Mouse (Mus musculus): ENCODE data around the gene Fam213a. TPM values are rescaled to one million over a fixed set of nuclear protein-coding genes. Genes with fewer than 3 reads are reported as not detected.
"Not testable (repeated sequence)": the region's sequence is repeated elsewhere in the genome, so short reads cannot be mapped to it uniquely, and the experiment has no call there.

The Fam213a gene
- polyA plus RNA-seq (2014; fragmentation: Nextera tagmentation; extraction: Ambion mirVana): 33.2 and 48.9 TPM in 2 replicates

DNA sequence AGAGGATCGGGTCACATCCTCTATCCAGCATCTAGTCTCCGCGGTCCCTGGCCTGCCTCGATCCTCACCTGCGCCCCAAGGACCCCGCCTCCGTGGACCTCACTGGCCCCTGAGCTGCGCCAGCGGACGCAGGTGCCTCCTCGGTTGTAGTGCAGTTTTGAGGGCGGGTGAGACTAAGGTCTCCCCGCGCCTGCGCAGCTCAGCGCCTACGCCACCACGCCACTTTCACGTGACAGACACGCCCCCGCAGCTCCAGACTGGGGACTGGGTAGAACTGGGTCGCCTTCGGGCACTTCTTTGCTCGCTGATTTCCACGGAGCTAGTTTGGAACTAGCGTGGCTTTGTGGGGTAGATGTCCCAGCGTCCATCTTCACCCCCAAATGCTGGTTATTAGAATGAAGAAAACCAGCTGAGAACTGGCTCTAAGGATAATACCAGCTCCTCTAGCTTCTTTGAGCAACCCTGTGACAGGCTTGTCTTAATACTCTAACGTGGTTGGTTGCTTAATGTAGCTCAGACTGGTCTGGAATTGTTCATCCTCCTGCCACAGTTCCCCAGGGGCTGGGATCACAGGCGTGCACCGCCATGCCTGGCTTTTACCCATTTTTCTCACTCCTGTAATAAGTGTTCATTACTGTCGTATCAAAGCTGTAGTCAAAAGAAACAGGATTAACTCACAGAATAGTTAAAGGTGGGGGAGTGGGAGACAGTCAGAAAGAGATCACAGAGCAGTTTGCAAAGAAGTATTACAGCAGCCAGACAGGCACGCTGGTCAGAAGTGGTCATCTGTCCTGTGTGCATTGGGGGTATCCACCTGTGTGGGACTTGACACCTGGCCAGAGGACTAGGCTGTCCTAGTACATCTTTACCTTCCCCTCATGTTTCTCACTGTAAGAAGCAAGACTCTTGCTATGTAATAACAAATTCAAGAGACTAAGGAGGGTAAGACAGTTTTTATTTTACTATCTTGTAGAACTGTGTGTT lies at the start of gene Fam213a:
Fam213a (minus strand) TSS at position 159 of the 984 bp plus-strand sequence.
- Histone ChIP-seq H3K4me1 (ENCODE audit: control insufficient read depth, insufficient read depth, low read length) (peaks cover 3% of the 10 kb centered on the region; the same call in 1 of the 2 replicates), H3K9me3 (replicated peaks; ENCODE audit: control insufficient read depth, low read length) (no peaks in the 10 kb centered on the region), H3K9ac (ENCODE audit: low read length) (peak within 1 kb of the TSS; percentile 83), H3K4me2 (ENCODE audit: low read length) (peak within 1 kb of the TSS; percentile 88), H3K36me3 (ENCODE audit: control insufficient read depth, insufficient read depth, low read length) (no peaks in the 10 kb centered on the region), H3K4me3 (ENCODE audit: low read depth, low read length) (peak within 1 kb of the TSS; percentile 59), H3K27ac (ENCODE audit: low read depth, low read length) (peak within 1 kb of the TSS; percentile 49), H3K27me3 (replicated peaks; ENCODE audit: control insufficient read depth, insufficient read depth, low read length) (no peaks in the 10 kb centered on the region)
- peak; percentile 99 for ATAC-seq
- WGBS: under 1% methylated on average over 32 of the region's 32 CpGs
- DNase-seq (ENCODE audit: low spot score): peak; percentile 95

DNA sequence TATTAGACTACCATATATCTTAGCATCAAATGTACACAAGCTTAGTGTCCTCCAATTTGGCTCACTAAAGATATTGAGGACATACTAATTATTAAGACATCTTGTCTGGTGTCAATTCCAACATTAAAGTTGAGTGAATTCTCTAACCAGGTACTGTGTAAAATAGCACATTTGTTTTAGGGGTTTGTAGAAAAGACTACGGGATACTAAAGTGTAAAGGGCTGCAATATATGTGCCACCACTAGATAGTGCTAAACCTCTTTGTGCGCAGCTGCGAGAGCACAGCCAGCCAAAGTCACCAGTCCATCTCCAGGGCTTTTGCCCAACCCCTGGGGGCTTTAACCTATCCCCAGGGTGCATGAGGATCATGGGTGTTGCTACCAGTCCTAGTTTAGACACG lies 39.6 kb upstream of the Fam213a start:
- DNase-seq (ENCODE audit: low spot score); H3K27ac ChIP-seq (ENCODE audit: low read depth, low read length); H3K9me3 ChIP-seq (replicated peaks; ENCODE audit: control insufficient read depth, low read length); H3K4me1 ChIP-seq (ENCODE audit: control insufficient read depth, insufficient read depth, low read length); H3K9ac ChIP-seq (ENCODE audit: low read length); H3K36me3 ChIP-seq (ENCODE audit: control insufficient read depth, insufficient read depth, low read length); H3K27me3 ChIP-seq (replicated peaks; ENCODE audit: control insufficient read depth, insufficient read depth, low read length); ATAC-seq; H3K4me3 ChIP-seq (ENCODE audit: low read depth, low read length); H3K4me2 ChIP-seq (ENCODE audit: low read length): not testable (repeated sequence)
- WGBS: 84% methylated on average over 3 of the region's 4 CpGs

- Histone ChIP-seq H3K9ac (ENCODE audit: low read length) (no peak overlapping the region), H3K27ac (ENCODE audit: low read depth, low read length) (no peak overlapping the region), H3K4me3 (ENCODE audit: low read depth, low read length) (no peak overlapping the region), H3K9me3 (replicated peaks; ENCODE audit: control insufficient read depth, low read length) (no peaks in the 10 kb centered on the region; the same call in 1 of the 2 replicates), H3K36me3 (ENCODE audit: control insufficient read depth, insufficient read depth, low read length) (no peaks in the 10 kb centered on the region), H3K27me3 (replicated peaks; ENCODE audit: control insufficient read depth, insufficient read depth, low read length) (no peaks in the 10 kb centered on the region), H3K4me2 (ENCODE audit: low read length) (no peak overlapping the region), H3K4me1 (ENCODE audit: control insufficient read depth, insufficient read depth, low read length) (no peaks in the 10 kb centered on the region)
- DNase-seq (ENCODE audit: low spot score) (no peak), ATAC-seq (no peak)
- WGBS: 80% methylated on average over 5 of the region's 5 CpGs
Measured at GRCm38 (mm10) chr14:41052481-41052880, 38.9 kb upstream of the Fam213a start.

GRCm38 (mm10) chr14:41050471-41050870 lies 36.9 kb upstream of the Fam213a start:
- H3K27me3 ChIP-seq (replicated peaks; ENCODE audit: control insufficient read depth, insufficient read depth, low read length): no peaks in the 10 kb centered on the region
- 82% methylated on average over 6 of the region's 6 CpGs for WGBS
- no peak for ATAC-seq
- H3K27ac ChIP-seq (ENCODE audit: low read depth, low read length): no peak overlapping the region
- H3K4me1 ChIP-seq (ENCODE audit: control insufficient read depth, insufficient read depth, low read length): no peaks in the 10 kb centered on the region
- no peak for DNase-seq (ENCODE audit: low spot score)
- H3K9me3 ChIP-seq (replicated peaks; ENCODE audit: control insufficient read depth, low read length): no peaks in the 10 kb centered on the region; the same call in 1 of the 2 replicates
- no peaks in the 10 kb centered on the region for H3K36me3 ChIP-seq (ENCODE audit: control insufficient read depth, insufficient read depth, low read length)
- no peak overlapping the region for H3K9ac ChIP-seq (ENCODE audit: low read length)
- no peak overlapping the region for H3K4me2 ChIP-seq (ENCODE audit: low read length)
- no peak overlapping the region for H3K4me3 ChIP-seq (ENCODE audit: low read depth, low read length)

- no peaks in the 10 kb centered on the region for H3K27me3 ChIP-seq (replicated peaks; ENCODE audit: control insufficient read depth, insufficient read depth, low read length)
- DNase-seq (ENCODE audit: low spot score) (no peak), ATAC-seq (no peak)
- H3K36me3 ChIP-seq (ENCODE audit: control insufficient read depth, insufficient read depth, low read length): no peaks in the 10 kb centered on the region
- H3K9ac ChIP-seq (ENCODE audit: low read length): no peak overlapping the region
- 79% methylated on average over 2 of the region's 2 CpGs for WGBS
- no peaks in the 10 kb centered on the region; the same call in 1 of the 2 replicates for H3K9me3 ChIP-seq (replicated peaks; ENCODE audit: control insufficient read depth, low read length)
- H3K4me2 ChIP-seq (ENCODE audit: low read length): no peak overlapping the region
- H3K27ac ChIP-seq (ENCODE audit: low read depth, low read length): no peak overlapping the region
- no peak overlapping the region for H3K4me3 ChIP-seq (ENCODE audit: low read depth, low read length)
- H3K4me1 ChIP-seq (ENCODE audit: control insufficient read depth, insufficient read depth, low read length): no peaks in the 10 kb centered on the region
Measured at GRCm38 (mm10) chr14:41047402-41047801, 33.8 kb upstream of the Fam213a start.

GRCm38 (mm10) chr14:41035146-41035798 lies 21.7 kb upstream of the Fam213a start:
- DNase-seq (ENCODE audit: low spot score) (peak; percentile 69), ATAC-seq (peak; percentile 69)
- no peak overlapping the region for H3K27ac ChIP-seq (ENCODE audit: low read depth, low read length)
- H3K27me3 ChIP-seq (replicated peaks; ENCODE audit: control insufficient read depth, insufficient read depth, low read length): no peaks in the 10 kb centered on the region
- H3K4me2 ChIP-seq (ENCODE audit: low read length): no peak overlapping the region
- no peak overlapping the region for H3K9ac ChIP-seq (ENCODE audit: low read length)
- H3K9me3 ChIP-seq (replicated peaks; ENCODE audit: control insufficient read depth, low read length): no peaks in the 10 kb centered on the region
- no peak overlapping the region for H3K4me3 ChIP-seq (ENCODE audit: low read depth, low read length)
- WGBS: 36% methylated on average over 6 of the region's 6 CpGs
- H3K4me1 ChIP-seq (ENCODE audit: control insufficient read depth, insufficient read depth, low read length): no peaks in the 10 kb centered on the region
- no peaks in the 10 kb centered on the region for H3K36me3 ChIP-seq (ENCODE audit: control insufficient read depth, insufficient read depth, low read length)

- 55% methylated on average over 13 of the region's 13 CpGs for WGBS
- H3K27me3 ChIP-seq (replicated peaks; ENCODE audit: control insufficient read depth, insufficient read depth, low read length): no peaks in the 10 kb centered on the region
- no peak overlapping the region for H3K9ac ChIP-seq (ENCODE audit: low read length)
- no peaks in the 10 kb centered on the region for H3K4me1 ChIP-seq (ENCODE audit: control insufficient read depth, insufficient read depth, low read length)
- DNase-seq (ENCODE audit: low spot score) (peak; percentile 92), ATAC-seq (peak; percentile 67)
- H3K36me3 ChIP-seq (ENCODE audit: control insufficient read depth, insufficient read depth, low read length): no peaks in the 10 kb centered on the region
- no peak overlapping the region for H3K27ac ChIP-seq (ENCODE audit: low read depth, low read length)
- no peak overlapping the region for H3K4me2 ChIP-seq (ENCODE audit: low read length)
- no peaks in the 10 kb centered on the region for H3K9me3 ChIP-seq (replicated peaks; ENCODE audit: control insufficient read depth, low read length)
- no peak overlapping the region for H3K4me3 ChIP-seq (ENCODE audit: low read depth, low read length)
Measured at GRCm38 (mm10) chr14:41033135-41034110, 19.8 kb upstream of the Fam213a start.

DNA sequence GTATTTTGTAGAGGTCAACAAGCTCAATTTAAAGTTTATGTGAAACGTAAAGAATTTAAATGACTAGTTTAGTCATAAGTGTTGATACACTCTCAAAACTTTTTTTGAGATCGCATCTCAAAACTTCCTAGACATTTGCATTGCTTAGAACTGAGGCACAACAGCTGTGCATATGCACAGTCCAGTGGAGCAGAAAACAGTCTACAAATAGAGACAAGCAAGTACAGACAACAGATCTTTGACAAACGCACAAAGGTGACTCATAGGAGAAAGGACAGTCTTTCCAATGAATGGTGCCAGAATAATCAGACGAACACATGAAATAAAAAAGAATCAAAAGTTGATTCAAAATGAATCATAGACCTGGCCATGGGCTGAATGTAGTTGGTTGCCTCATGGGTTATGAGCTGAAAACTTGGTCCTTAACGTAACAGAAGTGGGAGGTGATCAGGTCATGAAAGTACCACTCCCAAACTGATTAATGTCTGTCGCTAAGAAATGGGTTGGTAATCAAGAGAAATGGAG lies 17.5 kb upstream of the Fam213a start:
- DNase-seq (ENCODE audit: low spot score): no peak
- 88% methylated on average over 6 of the region's 6 CpGs for WGBS
- H3K4me1 ChIP-seq (ENCODE audit: control insufficient read depth, insufficient read depth, low read length): no peaks in the 10 kb centered on the region

More for the DNA sequence above, 17.5 kb upstream of the Fam213a start:
- Histone ChIP-seq H3K27ac (ENCODE audit: low read depth, low read length) (no peak overlapping the region), H3K36me3 (ENCODE audit: control insufficient read depth, insufficient read depth, low read length) (no peaks in the 10 kb centered on the region), H3K9me3 (replicated peaks; ENCODE audit: control insufficient read depth, low read length) (no peaks in the 10 kb centered on the region), H3K4me3 (ENCODE audit: low read depth, low read length) (no peak overlapping the region), H3K9ac (ENCODE audit: low read length) (no peak overlapping the region), H3K27me3 (replicated peaks; ENCODE audit: control insufficient read depth, insufficient read depth, low read length) (no peaks in the 10 kb centered on the region), H3K4me2 (ENCODE audit: low read length) (no peak overlapping the region)
- ATAC-seq: no peak
